Mouse (Mus musculus): ENCODE data around the gene Golga4. TPM values are rescaled to one million over a fixed set of nuclear protein-coding genes. Genes with fewer than 3 reads are reported as not detected.

The Golga4 gene
- total RNA-seq (2015; ENCODE audit: low replicate concordance): 15.3 and 19.2 TPM in 2 replicates
- 20.0 and 24.5 TPM in 2 replicates for total RNA-seq (2017; ENCODE audit: low replicate concordance)

GRCm38 (mm10) chr9:118506020-118506403 lies at the start of gene Golga4:
Gene Golga4 (plus strand): TSS chr9:118506267.
- ATAC-seq (replicated peaks; ENCODE audit: low FRiP score, poor library complexity, severe bottlenecking): peak; percentile 80

GRCm38 (mm10) chr9:118456405-118456804 lies 49.7 kb upstream of the Golga4 start:
- ATAC-seq (replicated peaks; ENCODE audit: low FRiP score, poor library complexity, severe bottlenecking): no peak

- ATAC-seq (replicated peaks; ENCODE audit: low FRiP score, poor library complexity, severe bottlenecking): no peak
Observed at GRCm38 (mm10) chr9:118458039-118458438, 48.0 kb upstream of the Golga4 start.

GRCm38 (mm10) chr9:118464031-118464430 lies 42.0 kb upstream of the Golga4 start:
- no peak for ATAC-seq (replicated peaks; ENCODE audit: low FRiP score, poor library complexity, severe bottlenecking)

GRCm38 (mm10) chr9:118468301-118468700 lies 37.8 kb upstream of the Golga4 start:
- ATAC-seq (replicated peaks; ENCODE audit: low FRiP score, poor library complexity, severe bottlenecking): no peak

GRCm38 (mm10) chr9:118469272-118469671 lies 36.8 kb upstream of the Golga4 start:
- no peak for ATAC-seq (replicated peaks; ENCODE audit: low FRiP score, poor library complexity, severe bottlenecking)

- no peak for ATAC-seq (replicated peaks; ENCODE audit: low FRiP score, poor library complexity, severe bottlenecking)
Observed at GRCm38 (mm10) chr9:118471296-118471695, 34.8 kb upstream of the Golga4 start.

GRCm38 (mm10) chr9:118476211-118476765 lies 29.8 kb upstream of the Golga4 start:
- ATAC-seq (replicated peaks; ENCODE audit: low FRiP score, poor library complexity, severe bottlenecking): no peak

- ATAC-seq (replicated peaks; ENCODE audit: low FRiP score, poor library complexity, severe bottlenecking): no peak
Observed at GRCm38 (mm10) chr9:118476766-118477271, 29.2 kb upstream of the Golga4 start.

GRCm38 (mm10) chr9:118477281-118477931 lies 28.7 kb upstream of the Golga4 start:
- ATAC-seq (replicated peaks; ENCODE audit: low FRiP score, poor library complexity, severe bottlenecking): no peak

- no peak for ATAC-seq (replicated peaks; ENCODE audit: low FRiP score, poor library complexity, severe bottlenecking)
Observed at GRCm38 (mm10) chr9:118477961-118478360, 28.1 kb upstream of the Golga4 start, which contains the start of gene Eomes. Gene Eomes (plus strand): TSS chr9:118478212.

GRCm38 (mm10) chr9:118478458-118478838 lies 27.6 kb upstream of the Golga4 start:
- ATAC-seq (replicated peaks; ENCODE audit: low FRiP score, poor library complexity, severe bottlenecking): no peak

GRCm38 (mm10) chr9:118478839-118479507 lies 27.1 kb upstream of the Golga4 start:
- ATAC-seq (replicated peaks; ENCODE audit: low FRiP score, poor library complexity, severe bottlenecking): no peak

GRCm38 (mm10) chr9:118479508-118480291 lies 26.4 kb upstream of the Golga4 start:
- ATAC-seq (replicated peaks; ENCODE audit: low FRiP score, poor library complexity, severe bottlenecking): no peak

GRCm38 (mm10) chr9:118480292-118480690 lies 25.8 kb upstream of the Golga4 start:
- ATAC-seq (replicated peaks; ENCODE audit: low FRiP score, poor library complexity, severe bottlenecking): no peak

- no peak for ATAC-seq (replicated peaks; ENCODE audit: low FRiP score, poor library complexity, severe bottlenecking)
Observed at GRCm38 (mm10) chr9:118482210-118482609, 23.9 kb upstream of the Golga4 start.

- ATAC-seq (replicated peaks; ENCODE audit: low FRiP score, poor library complexity, severe bottlenecking): no peak
Observed at GRCm38 (mm10) chr9:118486361-118487095, 19.5 kb upstream of the Golga4 start.

GRCm38 (mm10) chr9:118487096-118487395 lies 19.0 kb upstream of the Golga4 start:
- no peak for ATAC-seq (replicated peaks; ENCODE audit: low FRiP score, poor library complexity, severe bottlenecking)

GRCm38 (mm10) chr9:118487636-118488035 lies 18.4 kb upstream of the Golga4 start:
- ATAC-seq (replicated peaks; ENCODE audit: low FRiP score, poor library complexity, severe bottlenecking): no peak

Data from erythroblast, adult 5-6 weeks (primary cell).